ENCODE assay signal across 8 mouse cellular contexts in the genomic region with DNA sequence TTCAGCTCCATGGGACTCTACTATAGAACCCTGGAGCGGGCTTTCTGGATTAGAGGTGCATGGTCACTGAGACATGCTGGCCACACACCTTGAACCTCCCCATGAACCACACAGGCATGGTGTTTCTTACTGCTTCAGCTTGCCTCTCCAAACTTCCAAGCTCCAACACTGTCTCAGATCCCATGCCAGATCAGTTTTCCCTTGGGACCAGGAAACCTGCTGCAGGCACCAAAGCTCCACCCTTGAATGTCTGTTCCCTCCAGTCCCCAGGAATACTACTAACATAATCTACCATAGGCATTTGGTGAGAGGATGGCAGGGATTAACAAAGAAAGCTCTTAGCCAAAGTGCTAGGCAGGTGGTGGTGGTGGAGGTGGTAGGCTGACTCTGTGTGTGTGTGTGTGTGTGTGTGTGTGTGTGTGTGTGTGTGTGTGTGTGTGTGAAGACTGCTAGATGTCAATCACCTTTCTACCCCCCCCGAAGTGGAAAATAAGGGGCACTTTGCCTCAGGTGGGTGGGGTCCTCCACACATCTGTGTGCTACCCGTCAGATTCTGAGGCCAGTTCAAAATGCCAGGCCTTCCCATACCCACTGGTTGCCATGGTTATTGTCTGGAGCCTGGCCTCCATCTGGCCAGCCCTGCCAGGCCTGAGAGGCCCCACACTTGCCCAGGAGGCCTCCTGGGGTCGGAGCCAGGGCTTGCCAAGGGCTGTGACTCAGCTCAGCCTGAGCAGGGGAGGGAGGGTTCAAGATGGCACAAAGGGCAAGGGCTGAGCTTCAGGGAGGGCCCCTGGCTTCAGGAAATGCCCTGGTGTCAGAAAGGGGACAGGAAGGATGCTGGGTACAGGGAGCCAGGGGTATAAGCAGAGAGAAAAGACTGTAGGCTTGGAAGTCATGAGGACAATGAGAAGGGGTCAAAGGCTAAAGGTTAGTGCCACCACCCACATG. TPM values are rescaled to one million over a fixed set of nuclear protein-coding genes. Genes with fewer than 3 reads are reported as not detected.
DNase-seq lines count a peak whose midpoint lies in the region; ATAC-seq and TF ChIP-seq lines count a peak whose summit lies in the region.

No protein-coding gene starts in this region.

- H3K36me3 ChIP-seq in liver, embryonic 11.5 days (ENCODE audit: control insufficient read depth, insufficient read depth, low read length): no peaks in the 10 kb centered on the region; the same call in 1 of the 2 replicates
- peaks cover 33% of the 10 kb centered on the region; the same call in 1 of the 2 replicates for H3K36me3 ChIP-seq in intestine, postnatal 0 days (ENCODE audit: control insufficient read depth, insufficient read depth)

- H3K27ac ChIP-seq in liver, embryonic 11.5 days (ENCODE audit: low read depth, low read length): no peak overlapping the region
- peak overlapping the region; percentile 85 for H3K27ac ChIP-seq in cerebellum, adult 2 months (ENCODE audit: insufficient read depth, low read length)
- peak overlapping the region; percentile 50; the same call in 1 of the 2 replicates for H3K27ac ChIP-seq in intestine, postnatal 0 days (ENCODE audit: low read depth, low read length)

- 75% methylated on average over 4 of the region's 4 CpGs for WGBS in liver, embryonic 11.5 days
- 23% methylated on average over 4 of the region's 4 CpGs for WGBS in cerebellum, adult 2 months
- whole genome bisulfite sequencing in intestine, postnatal 0 days: 58% methylated on average over 4 of the region's 4 CpGs

- DNase-seq in liver (peak; percentile 49), adipocyte (ENCODE audit: low spot score) (peak; percentile 90)
- no peak for DNase-seq in liver, embryonic 11.5 days (ENCODE audit: low spot score)
- DNase-seq in cerebellum, adult 2 months: peak; percentile 93 to 96
- no peak for DNase-seq in right cerebral cortex, postnatal 14 days
- no peak for DNase-seq in urinary bladder, postnatal 25 days (ENCODE audit: low spot score)

- H3K9me3 ChIP-seq in liver, embryonic 11.5 days (ENCODE audit: control insufficient read depth, low read length): no peaks in the 10 kb centered on the region
- no peaks in the 10 kb centered on the region for H3K9me3 ChIP-seq in intestine, postnatal 0 days (ENCODE audit: control insufficient read depth)

- no peak for ATAC-seq in liver, embryonic 11.5 days (replicated peaks; ENCODE audit: low FRiP score)
- peak; percentile 90 for ATAC-seq in intestine, postnatal 0 days
- ATAC-seq in monocyte, adult 5-6 weeks (replicated peaks; ENCODE audit: insufficient number of reproducible peaks, low FRiP score, low TSS enrichment, poor library complexity, severe bottlenecking): peak; percentile 40

- H3K4me3 ChIP-seq in liver, embryonic 11.5 days (ENCODE audit: low read depth, low read length): no peak overlapping the region
- no peak overlapping the region for H3K4me3 ChIP-seq in cerebellum, adult 2 months (replicated peaks; ENCODE audit: insufficient read depth, low read depth, low read length)
- no peak overlapping the region for H3K4me3 ChIP-seq in intestine, postnatal 0 days (ENCODE audit: low read depth, low read length)

- no peak for TF ChIP-seq POLR2A in cerebellum, adult 2 months (IDR thresholded peaks at IDR 0.05; ENCODE audit: borderline replicate concordance, insufficient read depth, low read length)

- no peak overlapping the region for H3K9ac ChIP-seq in liver, embryonic 11.5 days (ENCODE audit: low read depth, low read length)
- no peak overlapping the region for H3K9ac ChIP-seq in intestine, postnatal 0 days (ENCODE audit: low read depth, low read length)

- no peaks in the 10 kb centered on the region; the same call in 1 of the 2 replicates for H3K4me1 ChIP-seq in liver, embryonic 11.5 days (replicated peaks; ENCODE audit: control insufficient read depth, insufficient read depth, low read length)
- H3K4me1 ChIP-seq in cerebellum, adult 2 months (ENCODE audit: control insufficient read depth, insufficient read depth, low read length): peaks cover 36% of the 10 kb centered on the region
- no peaks in the 10 kb centered on the region; the same call in 1 of the 2 replicates for H3K4me1 ChIP-seq in intestine, postnatal 0 days (replicated peaks; ENCODE audit: control insufficient read depth, insufficient read depth, low read length)

- no peaks in the 10 kb centered on the region for H3K27me3 ChIP-seq in liver, embryonic 11.5 days (replicated peaks; ENCODE audit: control insufficient read depth, insufficient read depth, low read length)
- H3K27me3 ChIP-seq in cerebellum, adult 2 months (ENCODE audit: control insufficient read depth, insufficient read depth, low read length): no peaks in the 10 kb centered on the region
- no peaks in the 10 kb centered on the region for H3K27me3 ChIP-seq in intestine, postnatal 0 days (replicated peaks; ENCODE audit: control insufficient read depth, insufficient read depth, low read length)

- no peak for TF ChIP-seq CTCF in cerebellum, adult 2 months (IDR thresholded peaks at IDR 0.05; ENCODE audit: borderline replicate concordance, insufficient read depth, low read depth, low read length)
- no peak for TF ChIP-seq CTCF in intestine, postnatal 0 days (IDR thresholded peaks at IDR 0.05; ENCODE audit: low read depth)

- no peak overlapping the region for H3K4me2 ChIP-seq in liver, embryonic 11.5 days
- H3K4me2 ChIP-seq in intestine, postnatal 0 days (replicated peaks; ENCODE audit: low read depth): no peak overlapping the region

RNA-seq across cellular contexts. Expression of gene Jade2, which starts 25.2 kb away (rescaled TPM):
- 0.59 and 1.2 TPM in 2 replicates for polyA plus RNA-seq in liver, embryonic 11.5 days (2014; fragmentation: Nextera tagmentation; extraction: Ambion mirVana)
- polyA plus RNA-seq in cerebellum, adult 2 months (2012; rRNA removed): 21.8 and 21.9 TPM in 2 replicates
- 1.7 and 2.1 TPM in 2 replicates for polyA plus RNA-seq in intestine, postnatal 0 days (2015; fragmentation: Nextera tagmentation; extraction: Ambion mirVana)
- 33.1 to 54.1 TPM (median 36.5 TPM) in 3 replicates for total RNA-seq in monocyte, adult 5-6 weeks (2017)

Comparison
In these comparisons a context has a peak if more than half of its experiments do, and no peak if none do; other contexts are left out.
1. DNase-seq: peak in liver (single experiment), adipocyte (single experiment) and cerebellum, adult 2 months (2 of 2); none in liver, embryonic 11.5 days (single experiment), right cerebral cortex, postnatal 14 days (single experiment) and urinary bladder, postnatal 25 days (single experiment).